Mouse (Mus musculus) heart, adult 2 months (tissue): ENCODE measurements around the gene Tmtc1.

Source experiments
- CTCF ChIP-seq: fragments of 200-600 bp; IDR thresholded peaks from 2 replicates; pipeline ENCODE4 v1.8.1; 2022; ENCODE audit warnings: antibody characterized with exemption, mild to moderate bottlenecking, moderate library complexity
- EP300 ChIP-seq: fragments of 200-500 bp; IDR thresholded peaks from 2 replicates; pipeline ENCODE4 v1.6.1; 2011; ENCODE audit warnings: low read depth, low read length, control low read depth; ENCODE audit not compliant: insufficient read depth
- POLR2A ChIP-seq: fragments of 200-500 bp; IDR thresholded peaks from 2 replicates; pipeline ENCODE4 v1.6.1; 2011; ENCODE audit warnings: mild to moderate bottlenecking, low read depth, low read length, control low read depth; ENCODE audit not compliant: insufficient read depth

DNA sequence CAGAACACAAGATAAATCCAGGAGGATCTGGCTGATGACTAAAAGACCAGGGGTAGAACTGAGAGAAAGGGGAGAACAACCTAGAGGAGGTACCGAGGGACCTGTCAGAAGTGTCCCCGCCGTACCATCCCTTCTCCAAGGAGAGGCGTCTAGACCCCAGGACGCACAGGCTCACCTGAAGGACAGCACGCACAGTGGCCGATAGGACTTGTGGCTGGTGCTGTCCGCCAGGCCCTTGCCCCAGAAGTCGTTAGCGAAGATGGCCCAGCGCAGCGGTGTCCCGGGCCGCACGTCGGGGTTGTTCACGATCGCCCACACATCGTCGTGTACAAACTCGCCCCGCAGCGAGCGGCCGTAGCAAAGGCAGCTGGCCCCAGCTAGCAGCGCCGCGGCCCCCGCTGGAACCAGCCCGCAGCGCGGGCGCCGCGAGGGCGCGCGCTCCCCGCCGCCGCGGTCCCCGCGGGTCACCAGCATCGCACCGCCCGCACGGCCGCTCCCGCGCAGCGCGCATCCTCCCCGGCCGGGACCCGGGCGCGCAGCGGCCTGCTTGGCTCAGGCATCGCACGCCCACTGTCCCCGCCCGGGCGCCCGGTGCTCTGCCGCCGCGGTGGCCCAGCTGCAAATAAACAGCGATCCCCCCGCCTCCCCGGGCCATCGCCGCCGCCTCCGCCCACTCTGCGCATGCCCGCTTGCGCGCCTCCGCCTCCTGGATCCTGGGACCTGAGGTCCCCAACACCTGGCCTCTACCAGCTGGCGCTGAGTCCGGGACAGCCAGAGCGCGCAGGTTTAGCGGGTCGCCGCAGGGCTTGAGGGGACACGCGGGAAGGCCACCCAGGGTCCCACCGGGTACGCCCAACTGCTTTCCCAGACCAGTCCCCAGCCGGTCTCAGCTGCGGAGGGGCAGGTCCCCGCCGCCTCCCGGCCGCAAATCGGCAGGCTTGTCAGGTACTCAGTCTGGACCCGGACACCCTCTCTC lies at the start of gene Tmtc1:
- TF ChIP-seq POLR2A (peak; percentile 73), CTCF (peak; percentile 26; the same call in 1 of the 2 replicates), EP300 (no peak)
